Comparison of ENCODE assay signal across 8 mouse cellular contexts in the genomic region with DNA sequence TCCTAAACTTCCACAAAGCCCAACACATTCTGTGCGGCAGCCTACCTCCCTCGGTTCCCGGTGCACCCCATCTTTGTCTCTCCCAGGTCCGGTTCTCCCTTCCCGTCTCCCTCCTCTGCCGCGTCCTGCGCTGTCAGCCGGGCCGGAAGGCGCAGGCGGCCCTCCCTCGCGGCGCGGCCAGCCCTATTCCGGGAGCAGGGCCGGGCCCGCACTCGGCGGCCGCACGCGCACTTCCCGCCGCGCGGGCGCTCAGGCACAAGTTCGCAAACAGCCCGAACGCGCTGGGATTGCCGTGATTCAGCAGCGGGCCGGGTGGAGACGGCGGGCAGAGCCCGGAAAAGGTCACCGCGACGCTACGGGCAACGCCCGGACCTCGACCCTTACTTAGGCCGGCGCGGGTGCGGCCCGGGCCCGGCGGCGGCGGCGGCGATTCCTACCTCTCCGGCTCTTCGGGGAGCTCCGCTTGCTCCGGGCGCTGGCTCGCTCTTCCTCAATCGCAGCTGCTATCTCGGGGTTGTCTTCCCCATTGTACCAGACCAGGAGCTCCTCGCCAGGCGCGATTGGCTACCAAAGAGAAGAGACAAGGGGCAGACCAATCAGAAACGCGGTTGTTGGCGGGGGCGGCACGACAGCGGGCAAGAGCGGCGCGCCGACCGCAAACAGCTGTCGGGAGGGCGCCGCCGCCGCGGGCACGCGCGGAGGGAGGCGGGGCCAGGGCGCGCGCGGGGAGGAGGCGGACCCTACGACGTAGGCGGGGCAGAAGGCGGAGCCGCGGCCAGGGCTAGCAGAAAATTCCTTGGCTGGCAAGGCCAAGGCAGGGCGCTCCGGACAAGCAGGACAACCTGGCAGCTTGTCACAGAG. TPM values are rescaled to one million over a fixed set of nuclear protein-coding genes. Genes with fewer than 3 reads are reported as not detected.
DNase-seq lines count a peak whose midpoint lies in the region; ATAC-seq and TF ChIP-seq lines count a peak whose summit lies in the region.

No protein-coding gene starts in this region.

- H3K4me1 ChIP-seq in heart, embryonic 12.5 days (replicated peaks): peaks cover 41% of the 10 kb centered on the region
- H3K4me1 ChIP-seq in kidney, postnatal 0 days (replicated peaks; ENCODE audit: insufficient read depth, low read length): peaks cover 16% of the 10 kb centered on the region; the same call in 1 of the 2 replicates
- H3K4me1 ChIP-seq in liver, embryonic 11.5 days (replicated peaks; ENCODE audit: control insufficient read depth, insufficient read depth, low read length): peaks cover 10% of the 10 kb centered on the region
- H3K4me1 ChIP-seq in stomach, embryonic 14.5 days (ENCODE audit: control insufficient read depth, insufficient read depth, low read length): peaks cover 21% of the 10 kb centered on the region

- H3K4me3 ChIP-seq in heart, embryonic 12.5 days: peak overlapping the region; percentile 96
- peak overlapping the region; percentile 95 for H3K4me3 ChIP-seq in kidney, postnatal 0 days (replicated peaks; ENCODE audit: low read depth, low read length)
- peak overlapping the region; percentile 96 for H3K4me3 ChIP-seq in liver, embryonic 11.5 days (ENCODE audit: low read depth, low read length)
- H3K4me3 ChIP-seq in stomach, embryonic 14.5 days (ENCODE audit: low read depth, low read length): peak overlapping the region; percentile 90

- no peaks in the 10 kb centered on the region for H3K9me3 ChIP-seq in heart, embryonic 12.5 days (replicated peaks)
- no peaks in the 10 kb centered on the region for H3K9me3 ChIP-seq in kidney, postnatal 0 days (replicated peaks; ENCODE audit: low read length)
- no peaks in the 10 kb centered on the region for H3K9me3 ChIP-seq in liver, embryonic 11.5 days (ENCODE audit: control insufficient read depth, low read length)
- no peaks in the 10 kb centered on the region for H3K9me3 ChIP-seq in stomach, embryonic 14.5 days (ENCODE audit: control insufficient read depth, low read depth, low read length)

- peak overlapping the region; percentile 99 for H3K27ac ChIP-seq in heart, embryonic 12.5 days (ENCODE audit: poor library complexity, severe bottlenecking)
- H3K27ac ChIP-seq in kidney, postnatal 0 days: peak overlapping the region; percentile 100
- peak overlapping the region; percentile 96 for H3K27ac ChIP-seq in liver, embryonic 11.5 days (ENCODE audit: low read depth, low read length)
- H3K27ac ChIP-seq in stomach, embryonic 14.5 days (ENCODE audit: low read length): peak overlapping the region; percentile 99

- peak overlapping the region; percentile 71 for H3K4me2 ChIP-seq in heart, embryonic 12.5 days
- peak overlapping the region; percentile 60 for H3K4me2 ChIP-seq in kidney, postnatal 0 days (ENCODE audit: low read length)
- H3K4me2 ChIP-seq in liver, embryonic 11.5 days: peak overlapping the region; percentile 72
- H3K4me2 ChIP-seq in stomach, embryonic 14.5 days (replicated peaks; ENCODE audit: low read depth, low read length): peak overlapping the region; percentile 56

- ATAC-seq in erythroid progenitor cell, adult 5-6 weeks (replicated peaks; ENCODE audit: low FRiP score, poor library complexity, severe bottlenecking): peak; percentile 97
- ATAC-seq in heart, embryonic 12.5 days (ENCODE audit: insufficient number of reproducible peaks, low FRiP score): peak; percentile 99
- peak; percentile 99 for ATAC-seq in kidney, postnatal 0 days (replicated peaks; ENCODE audit: low FRiP score, low read depth)
- peak; percentile 99 for ATAC-seq in liver, embryonic 11.5 days (replicated peaks; ENCODE audit: low FRiP score)
- peak; percentile 99 for ATAC-seq in stomach, embryonic 14.5 days (ENCODE audit: insufficient number of reproducible peaks, insufficient read depth, low FRiP score, low read depth)

- H3K36me3 ChIP-seq in heart, embryonic 12.5 days: peaks cover 9% of the 10 kb centered on the region; the same call in 1 of the 2 replicates
- peaks cover 4% of the 10 kb centered on the region; the same call in 1 of the 2 replicates for H3K36me3 ChIP-seq in kidney, postnatal 0 days (ENCODE audit: insufficient read depth, low read length)
- no peaks in the 10 kb centered on the region; the same call in 1 of the 2 replicates for H3K36me3 ChIP-seq in liver, embryonic 11.5 days (ENCODE audit: control insufficient read depth, insufficient read depth, low read length)
- H3K36me3 ChIP-seq in stomach, embryonic 14.5 days (ENCODE audit: control insufficient read depth, insufficient read depth, low read length): peaks cover 3% of the 10 kb centered on the region; the same call in 1 of the 2 replicates

- H3K27me3 ChIP-seq in heart, embryonic 12.5 days (replicated peaks): no peaks in the 10 kb centered on the region
- no peaks in the 10 kb centered on the region for H3K27me3 ChIP-seq in kidney, postnatal 0 days (ENCODE audit: insufficient read depth, low read length)
- H3K27me3 ChIP-seq in liver, embryonic 11.5 days (replicated peaks; ENCODE audit: control insufficient read depth, insufficient read depth, low read length): no peaks in the 10 kb centered on the region
- no peaks in the 10 kb centered on the region for H3K27me3 ChIP-seq in stomach, embryonic 14.5 days (ENCODE audit: control insufficient read depth, insufficient read depth, low read length)

- under 1% methylated on average over 101 of the region's 102 CpGs for WGBS in heart, embryonic 12.5 days
- under 1% methylated on average over 94 of the region's 102 CpGs for WGBS in kidney, postnatal 0 days
- under 1% methylated on average over 102 of the region's 102 CpGs for WGBS in liver, embryonic 11.5 days
- WGBS in stomach, embryonic 14.5 days: under 1% methylated on average over 100 of the region's 102 CpGs

- DNase-seq in CD4-positive helper T cell, adult 2 months (ENCODE audit: low read depth, low spot score): peak; percentile 98
- peak; percentile 97 for DNase-seq in brain, embryonic 18.5 days (ENCODE audit: low read depth, low spot score)
- DNase-seq in kidney, postnatal 0 days (ENCODE audit: low spot score): peak; percentile 98
- peak; percentile 100 for DNase-seq in liver, embryonic 11.5 days (ENCODE audit: low spot score)
- peak; percentile 98 for DNase-seq in naive thymus-derived CD4-positive, alpha-beta T cell, adult 2 months (ENCODE audit: low read depth)

- no peak for TF ChIP-seq CTCF in kidney, postnatal 0 days (IDR thresholded peaks at IDR 0.05; ENCODE audit: low read depth)

- peak overlapping the region; percentile 94 for H3K9ac ChIP-seq in heart, embryonic 12.5 days
- H3K9ac ChIP-seq in kidney, postnatal 0 days (ENCODE audit: low read depth, low read length): peak overlapping the region; percentile 97
- peak overlapping the region; percentile 90 for H3K9ac ChIP-seq in liver, embryonic 11.5 days (ENCODE audit: low read depth, low read length)
- H3K9ac ChIP-seq in stomach, embryonic 14.5 days (replicated peaks; ENCODE audit: low read depth, low read length): peak overlapping the region; percentile 95

RNA-seq across cellular contexts. Expression of gene Prdm2, which starts 50.9 kb away (rescaled TPM):
- 5.4 and 5.8 TPM in 2 replicates for total RNA-seq in erythroid progenitor cell, adult 5-6 weeks (2015; ENCODE audit: low replicate concordance)
- 5.4 and 6.7 TPM in 2 replicates for total RNA-seq in erythroid progenitor cell, adult 5-6 weeks (2017; ENCODE audit: low replicate concordance)
- polyA plus RNA-seq in heart, embryonic 12.5 days (2016; fragmentation: Nextera tagmentation; extraction: Ambion mirVana): 10.4 and 11.6 TPM in 2 replicates
- polyA plus RNA-seq in kidney, postnatal 0 days (2015; fragmentation: Nextera tagmentation; extraction: Ambion mirVana): 8.0 and 8.6 TPM in 2 replicates
- polyA plus RNA-seq in liver, embryonic 11.5 days (2014; fragmentation: Nextera tagmentation; extraction: Ambion mirVana): 7.3 and 8.3 TPM in 2 replicates
- polyA plus RNA-seq in stomach, embryonic 14.5 days (2014; fragmentation: Nextera tagmentation; extraction: Ambion mirVana): 15.2 and 15.6 TPM in 2 replicates

Comparison
In these comparisons a context has a peak if more than half of its experiments do, and no peak if none do; other contexts are left out.
1. Peak in every context shown above with its lines: DNase-seq, ATAC-seq, H3K4me3 ChIP-seq and H3K27ac ChIP-seq.